Mouse (Mus musculus) forebrain, embryonic 14.5 days (tissue): ENCODE results near the gene Nox4. TPM values are rescaled to one million over a fixed set of nuclear protein-coding genes. Genes with fewer than 3 reads are reported as not detected.

Experiments used
- ATAC-seq: fragments of 200-750 bp; cut with Nextera tagmentation; 2 replicates; pipeline ENCODE4 v1.8.0; 2017; ENCODE audit warnings: mild to moderate bottlenecking, moderate library complexity
- DNase-seq: peaks from one replicate; pipeline ENCODE4 v3.0.0-alpha.2; 2015; ENCODE audit warnings: low spot score
- H3K27ac ChIP-seq: fragments of 300-500 bp; sonication (generic); 2 replicates; pipeline ENCODE4 v1.5.1; 2014; ENCODE audit warnings: low read depth, mild to moderate bottlenecking, control low read depth, low read length, moderate library complexity
- H3K27me3 ChIP-seq: fragments of 300-500 bp; sonication (generic); replicated peaks from 2 replicates; pipeline ENCODE4 v1.6.1; 2014; ENCODE audit warnings: low read length, control low read depth, mixed read lengths; ENCODE audit not compliant: control insufficient read depth, insufficient read depth
- H3K36me3 ChIP-seq: fragments of 300-500 bp; sonication (generic); 2 replicates; pipeline ENCODE4 v1.6.1; 2014; ENCODE audit warnings: low read length, control low read depth; ENCODE audit not compliant: control insufficient read depth, insufficient read depth
- H3K4me1 ChIP-seq: fragments of 300-500 bp; sonication (generic); 2 replicates; pipeline ENCODE4 v1.6.1; 2014; ENCODE audit warnings: antibody characterized with exemption, low read length, control low read depth; ENCODE audit not compliant: control insufficient read depth, insufficient read depth
- H3K4me2 ChIP-seq: fragments of 300-500 bp; sonication (generic); 2 replicates; pipeline ENCODE4 v1.6.1; 2014; ENCODE audit warnings: mild to moderate bottlenecking, control low read depth, low read length
- H3K4me3 ChIP-seq: fragments of 300-500 bp; sonication (generic); 2 replicates; pipeline ENCODE4 v1.5.1; 2014; ENCODE audit warnings: low read depth, low read length, control low read depth
- H3K9ac ChIP-seq: fragments of 300-500 bp; sonication (generic); 2 replicates; pipeline ENCODE4 v1.6.1; 2014; ENCODE audit warnings: mild to moderate bottlenecking, low read length, control low read depth, moderate library complexity
- H3K9me3 ChIP-seq: fragments of 300-500 bp; sonication (generic); replicated peaks from 2 replicates; pipeline ENCODE4 v1.6.1; 2016; ENCODE audit warnings: low read length, control low read depth, mixed read lengths; ENCODE audit not compliant: control insufficient read depth
- WGBS: fragments of 180-500 bp; shearing (Covaris S2); extraction: QIAGEN DNeasy Blood & Tissue Kit; methylation state at CpG from one replicate; pipeline ENCODE4 v1.1.7; 2014; 5-methylcytosine and 5-hydroxymethylcytosine counted together
- polyA plus RNA-seq: library from polyadenylated mRNA; unstranded; fragments of >200 nt; fragmentation: Nextera tagmentation; extraction: Ambion mirVana; gene quantifications from 2 replicates; pipeline ENCODE4 v1.2.1, GENCODE M21; 2014

Nox4 gene
- polyA plus RNA-seq = 1.2 and 1.7 TPM in 2 replicates

DNA sequence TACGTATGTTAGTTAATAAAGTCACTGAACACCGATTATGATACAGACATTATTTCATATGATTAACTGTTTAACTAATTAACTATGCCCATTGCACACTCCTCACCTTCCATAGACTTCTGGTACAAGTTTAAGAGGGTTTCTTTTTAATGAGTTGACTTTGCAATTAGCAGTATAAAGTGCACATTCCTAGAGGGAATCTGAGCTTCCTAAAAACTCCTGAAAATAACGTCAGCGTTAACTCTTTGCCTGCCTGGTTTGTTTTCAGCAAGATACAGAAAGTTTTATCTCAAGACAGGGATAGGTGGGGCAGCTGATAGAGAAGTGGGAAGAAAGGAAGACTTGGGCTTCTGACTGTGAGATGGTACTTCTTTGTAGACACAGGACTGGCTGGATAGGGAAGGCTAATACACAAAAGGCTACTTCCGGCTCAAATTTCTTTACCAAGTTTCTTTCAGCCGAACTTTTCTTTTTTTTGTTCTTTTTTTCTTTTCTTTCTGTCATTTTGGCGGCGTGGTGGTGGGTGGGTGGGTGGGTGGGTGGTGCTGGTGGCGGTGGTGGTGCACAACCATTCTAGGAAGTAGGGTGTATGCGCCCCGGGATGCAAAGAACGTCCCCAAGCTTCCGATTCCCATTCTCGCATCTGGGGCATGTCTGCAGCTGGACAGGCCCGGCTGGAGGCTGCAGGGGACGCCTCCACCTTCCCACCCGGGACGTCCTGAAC is at the start of gene Nox4:
Gene Nox4 (plus strand): TSS at position 241 of the 724 bp plus-strand sequence.
- no peak within 1 kb of the TSS; the same call in 1 of the 2 replicates for H3K27ac ChIP-seq
- 9% methylated on average over 18 of the region's 18 CpGs for WGBS

DNA sequence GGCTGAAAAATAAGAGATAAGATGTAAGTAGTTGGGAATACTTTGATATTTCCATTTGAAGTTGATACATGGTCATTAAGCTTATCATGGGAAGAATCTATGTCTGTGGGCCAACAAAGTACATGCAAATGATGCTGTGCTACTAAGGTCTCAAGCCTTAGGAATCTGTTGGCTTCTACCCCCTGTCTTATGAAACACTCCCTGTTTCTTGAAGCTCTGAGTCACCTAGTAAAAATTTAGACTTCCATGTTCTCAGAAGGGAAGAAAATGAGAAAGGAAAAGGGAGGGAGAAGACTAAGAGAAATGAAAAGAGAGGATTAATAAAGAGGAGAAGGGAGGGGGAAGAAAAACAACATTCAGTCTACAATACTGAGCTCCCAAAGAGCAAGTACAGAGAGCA is 41.1 kb upstream of the Nox4 start:
- ATAC-seq (no peak), DNase-seq (no peak)
- Histone ChIP-seq H3K27ac (no peak overlapping the region), H3K9me3 (no peaks in the 10 kb centered on the region), H3K36me3 (no peaks in the 10 kb centered on the region), H3K4me2 (no peak overlapping the region), H3K4me3 (no peak overlapping the region), H3K27me3 (no peaks in the 10 kb centered on the region), H3K4me1 (no peaks in the 10 kb centered on the region), H3K9ac (no peak overlapping the region)

More for the DNA sequence above, at the start of gene Nox4:
- no peaks in the 10 kb centered on the region; the same call in 1 of the 2 replicates for H3K4me1 ChIP-seq
- H3K4me3 ChIP-seq = peak within 1 kb of the TSS; percentile 67
- peak within 1 kb of the TSS; percentile 79 for H3K9ac ChIP-seq
- DNase-seq (peak; percentile 26), ATAC-seq (peak; percentile 54)
- H3K36me3 ChIP-seq = no peaks in the 10 kb centered on the region
- no peaks in the 10 kb centered on the region for H3K27me3 ChIP-seq
- H3K9me3 ChIP-seq = no peaks in the 10 kb centered on the region
- H3K4me2 ChIP-seq = peak within 1 kb of the TSS; percentile 52

DNA sequence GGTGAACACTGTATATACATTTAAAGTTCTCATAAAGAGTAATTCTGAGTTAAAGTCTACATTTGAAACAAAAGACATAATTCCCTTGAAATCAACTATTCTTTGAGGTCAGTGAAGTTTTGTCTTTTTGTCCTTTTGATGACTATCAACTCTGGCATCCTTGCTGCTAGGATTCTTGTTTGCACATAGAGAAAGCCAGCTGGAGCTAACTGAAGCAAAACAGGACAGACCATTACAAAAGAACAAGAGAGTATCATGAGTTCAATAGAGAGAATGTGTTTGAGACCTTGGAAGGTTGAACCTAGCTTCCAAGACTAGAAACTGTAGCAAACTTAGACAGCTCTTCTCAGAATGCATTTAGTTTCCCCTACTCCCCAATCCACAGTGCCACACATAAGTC is 24.2 kb upstream of the Nox4 start:
- DNase-seq (no peak), ATAC-seq (no peak)
- H3K4me3 ChIP-seq = no peak overlapping the region

GRCm38 (mm10) chr7:87222751-87223150 is 23.1 kb upstream of the Nox4 start:
- ATAC-seq (no peak), DNase-seq (no peak)
- Histone ChIP-seq H3K4me3 (no peak overlapping the region), H3K36me3 (no peaks in the 10 kb centered on the region), H3K27ac (no peak overlapping the region), H3K4me2 (no peak overlapping the region), H3K9ac (no peak overlapping the region), H3K9me3 (no peaks in the 10 kb centered on the region), H3K27me3 (no peaks in the 10 kb centered on the region), H3K4me1 (no peaks in the 10 kb centered on the region)
- 86% methylated on average over 2 of the region's 2 CpGs for WGBS

More for the DNA sequence above, 24.2 kb upstream of the Nox4 start:
- Histone ChIP-seq H3K9me3 (no peaks in the 10 kb centered on the region), H3K27ac (no peak overlapping the region), H3K36me3 (no peaks in the 10 kb centered on the region), H3K4me1 (no peaks in the 10 kb centered on the region), H3K27me3 (no peaks in the 10 kb centered on the region), H3K4me2 (no peak overlapping the region), H3K9ac (no peak overlapping the region)

DNA sequence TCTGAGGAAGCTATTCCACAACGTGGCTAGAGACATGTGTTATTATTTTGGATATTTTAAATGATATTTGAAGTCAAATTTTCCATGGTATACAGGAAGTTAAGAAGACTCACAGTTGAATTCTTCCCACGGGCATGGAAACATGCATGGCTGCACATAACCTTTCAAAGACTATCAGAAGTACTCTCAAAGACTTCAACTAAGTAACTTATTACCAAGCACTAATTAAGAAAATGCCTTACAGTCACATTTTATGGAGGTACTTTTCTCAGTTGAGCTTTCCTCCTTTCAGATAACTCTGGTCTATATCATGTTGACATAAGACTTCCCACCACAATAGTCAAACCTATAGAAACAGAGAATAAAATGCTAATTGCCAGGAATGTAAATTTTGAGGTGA is 20.3 kb upstream of the Nox4 start:
- Histone ChIP-seq H3K36me3 (no peaks in the 10 kb centered on the region), H3K27ac (no peak overlapping the region), H3K4me2 (no peak overlapping the region), H3K9me3 (no peaks in the 10 kb centered on the region), H3K27me3 (no peaks in the 10 kb centered on the region), H3K9ac (no peak overlapping the region), H3K4me1 (no peaks in the 10 kb centered on the region), H3K4me3 (no peak overlapping the region)
- 50% methylated on average over 2 of the region's 2 CpGs for WGBS
- DNase-seq = no peak
- no peak for ATAC-seq

DNA sequence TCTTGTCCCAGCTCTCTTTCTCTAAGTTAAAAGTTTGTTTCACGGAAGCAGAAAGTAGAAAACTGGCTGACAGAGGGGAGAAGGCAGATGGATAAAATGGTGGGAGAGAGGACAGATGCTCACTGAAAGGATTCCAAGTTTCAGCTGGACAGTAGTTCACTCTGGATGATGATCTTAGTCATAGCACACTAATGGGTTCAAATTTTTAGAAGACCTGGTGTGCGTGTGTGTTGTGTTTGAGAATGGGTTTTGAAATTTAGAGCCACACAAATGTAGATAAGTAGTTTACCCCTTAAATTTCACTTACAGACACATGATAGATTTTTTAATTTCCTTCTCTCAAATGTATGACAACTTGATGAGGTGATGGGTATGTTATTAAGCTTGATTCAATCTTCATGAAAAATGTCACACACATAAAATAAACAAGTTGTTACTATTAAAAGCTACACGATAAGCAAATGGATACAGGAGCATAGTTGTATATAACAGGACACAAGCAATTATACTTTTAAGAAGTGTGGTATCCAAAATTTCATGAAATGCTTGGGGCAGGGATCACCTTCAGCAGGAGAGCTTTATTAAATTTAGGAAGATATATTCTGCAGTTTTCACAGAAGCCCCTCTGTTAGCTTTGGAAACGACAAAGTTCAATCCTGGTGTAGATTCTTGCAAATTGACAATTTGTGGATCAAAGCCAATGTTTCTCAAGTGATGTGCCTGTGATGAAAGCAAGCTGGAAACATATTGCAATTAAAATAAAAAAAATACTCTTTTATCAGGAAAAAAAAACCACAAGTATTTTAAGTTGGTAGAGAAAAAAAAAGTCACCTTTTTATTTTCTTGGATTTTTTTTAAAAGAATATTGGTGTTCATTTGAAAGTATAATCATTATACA is 18.6 kb upstream of the Nox4 start:
- Histone ChIP-seq H3K9ac (no peak overlapping the region), H3K4me1 (no peaks in the 10 kb centered on the region), H3K4me2 (no peak overlapping the region), H3K4me3 (no peak overlapping the region), H3K27me3 (no peaks in the 10 kb centered on the region), H3K36me3 (no peaks in the 10 kb centered on the region), H3K9me3 (no peaks in the 10 kb centered on the region), H3K27ac (no peak overlapping the region)
- ATAC-seq (no peak), DNase-seq (no peak)
- WGBS = 86% methylated on average over 4 of the region's 4 CpGs

DNA sequence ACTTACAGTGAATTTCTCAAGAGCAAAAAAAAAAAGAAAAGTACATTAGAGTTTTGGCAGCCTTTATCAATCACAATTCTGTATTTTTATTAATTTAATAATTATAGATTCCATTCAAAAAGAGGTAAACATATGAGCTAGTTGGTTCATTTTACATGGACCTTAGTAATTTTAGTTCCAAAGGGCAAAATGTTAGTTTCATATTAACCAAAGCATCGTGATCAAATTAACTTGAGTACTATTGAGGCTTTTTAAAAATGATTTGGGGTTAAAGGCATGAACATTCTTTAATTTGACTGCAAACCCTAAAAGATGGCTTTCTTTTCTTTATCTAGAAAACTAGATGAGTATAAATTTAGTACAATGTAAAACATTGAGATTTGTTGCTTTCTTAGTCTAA is 16.4 kb upstream of the Nox4 start:
- Histone ChIP-seq H3K36me3 (no peaks in the 10 kb centered on the region), H3K27ac (no peak overlapping the region), H3K4me3 (no peak overlapping the region), H3K4me2 (no peak overlapping the region), H3K9me3 (no peaks in the 10 kb centered on the region), H3K27me3 (no peaks in the 10 kb centered on the region), H3K9ac (no peak overlapping the region), H3K4me1 (no peaks in the 10 kb centered on the region)
- DNase-seq (no peak), ATAC-seq (no peak)
- 90% methylated on average over 1 of the region's 1 CpGs for WGBS

DNA sequence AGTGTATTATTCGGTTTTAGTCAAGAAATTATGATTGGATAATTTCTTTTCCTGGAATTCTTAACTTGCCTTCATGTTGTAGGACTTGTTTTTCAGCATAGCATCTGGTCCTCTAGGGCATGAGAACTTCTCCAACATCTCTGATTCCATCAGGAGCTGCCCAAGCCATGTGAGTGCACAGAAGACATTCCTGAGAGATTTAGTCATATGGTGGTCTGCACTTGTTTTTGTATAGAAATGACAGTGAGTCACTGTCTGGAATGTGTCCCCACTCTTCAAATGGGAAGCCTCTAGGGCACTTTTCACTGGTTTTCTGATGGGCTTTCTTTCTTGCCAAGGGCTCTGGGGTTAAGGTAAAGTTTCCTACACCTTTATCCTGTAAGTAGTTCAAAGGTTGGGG is 4.8 kb upstream of the Nox4 start:
- Histone ChIP-seq H3K9me3 (no peaks in the 10 kb centered on the region), H3K4me2 (no peak overlapping the region), H3K9ac (no peak overlapping the region), H3K27me3 (no peaks in the 10 kb centered on the region), H3K36me3 (no peaks in the 10 kb centered on the region), H3K4me3 (no peak overlapping the region), H3K27ac (no peak overlapping the region), H3K4me1 (no peaks in the 10 kb centered on the region)
- no peak for ATAC-seq
- WGBS = 75% methylated on average over 1 of the region's 1 CpGs
- no peak for DNase-seq

DNA sequence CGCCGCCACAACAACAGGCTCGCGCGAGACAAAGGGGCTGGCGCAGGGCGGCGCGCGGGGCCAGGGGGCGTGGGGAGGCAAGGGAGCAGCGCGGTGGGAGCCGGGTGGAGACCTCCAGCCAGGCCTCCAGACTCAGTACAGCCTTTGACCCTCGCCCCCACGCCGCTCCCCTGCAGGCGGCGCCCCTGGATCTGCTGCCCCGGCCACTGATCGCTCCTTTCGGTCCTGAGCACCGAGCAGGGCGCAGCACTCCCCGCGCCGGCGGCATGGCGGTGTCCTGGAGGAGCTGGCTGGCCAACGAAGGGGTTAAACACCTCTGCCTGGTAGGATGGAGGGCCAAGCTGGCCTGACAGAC is 661 bp downstream of the Nox4 start:
- no peaks in the 10 kb centered on the region for H3K27me3 ChIP-seq
- no peaks in the 10 kb centered on the region for H3K9me3 ChIP-seq
- peak overlapping the region; percentile 67 for H3K4me3 ChIP-seq
- peak; percentile 38 for DNase-seq
- peak; percentile 95 for ATAC-seq
- no peaks in the 10 kb centered on the region; the same call in 1 of the 2 replicates for H3K4me1 ChIP-seq
- H3K27ac ChIP-seq = no peak overlapping the region; the same call in 1 of the 2 replicates
- H3K9ac ChIP-seq = peak overlapping the region; percentile 79
- no peaks in the 10 kb centered on the region for H3K36me3 ChIP-seq
- peak overlapping the region; percentile 52 for H3K4me2 ChIP-seq
- 2% methylated on average over 29 of the region's 30 CpGs for WGBS
